Mouse (Mus musculus): ENCODE data around the gene Gm525. TPM values are rescaled to one million over a fixed set of nuclear protein-coding genes. Genes with fewer than 3 reads are reported as not detected.
"Not testable (repeated sequence)": the region's sequence is repeated elsewhere in the genome, so short reads cannot be mapped to it uniquely, and the experiment has no call there.

Gm525 gene
- total RNA-seq, 2 experiments from 2014 or later: not detected

DNA sequence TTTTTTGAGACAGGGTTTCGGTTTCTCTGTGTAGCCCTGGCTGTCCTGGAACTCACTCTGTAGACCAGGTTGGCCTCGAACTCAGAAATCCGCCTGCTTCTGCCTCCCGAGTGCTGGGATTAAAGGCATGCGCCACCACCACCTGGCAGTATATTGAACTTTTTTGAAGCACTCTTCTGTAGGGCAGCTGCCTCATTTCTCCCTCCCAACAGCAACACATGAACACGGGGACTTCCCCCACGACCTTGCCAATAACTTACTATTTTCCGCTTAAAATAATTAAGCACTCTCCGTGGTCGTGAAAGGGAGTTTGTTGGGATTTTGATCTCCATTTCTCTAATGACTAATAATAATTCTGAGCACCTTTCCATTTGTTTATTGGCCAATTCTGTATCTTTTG lies 23.7 kb downstream of the Gm525 start:
- DNase-seq: not testable (repeated sequence)

DNA sequence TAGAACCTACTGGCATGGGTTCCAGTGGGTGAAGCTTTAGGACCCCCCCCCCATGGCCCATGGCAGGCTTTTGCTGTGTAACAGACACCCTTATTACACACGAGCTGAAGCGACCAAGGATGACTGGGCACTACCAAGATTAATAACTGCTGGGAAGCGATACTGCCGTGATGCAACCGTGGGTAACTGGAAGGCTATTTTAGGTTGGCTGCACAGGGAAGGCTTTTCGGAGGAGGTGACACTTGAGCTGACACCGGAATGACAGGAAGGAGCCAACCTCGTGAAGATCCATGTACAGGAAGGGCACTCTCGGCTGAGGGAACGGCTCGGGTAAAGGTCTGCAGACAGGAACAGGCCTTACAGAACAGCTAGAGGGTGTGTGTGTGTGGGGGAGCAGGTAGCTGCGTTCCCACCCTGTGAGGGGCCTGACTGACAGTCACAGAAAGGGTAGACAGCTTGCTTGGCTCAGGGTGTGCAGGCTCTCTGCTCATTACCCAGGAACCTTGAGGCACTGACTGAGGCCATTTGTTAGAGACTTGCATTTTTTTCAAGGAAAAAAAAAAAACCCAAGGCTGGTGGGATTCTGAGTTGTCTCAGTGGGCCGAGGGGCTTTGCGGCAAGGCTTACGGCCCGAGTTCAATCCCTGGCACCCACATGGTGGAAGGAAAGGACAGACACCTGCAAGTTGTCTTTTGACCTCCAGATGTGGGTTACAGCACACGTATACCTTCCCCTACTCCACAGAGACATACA lies 24.6 kb downstream of the Gm525 start:
- DNase-seq: peak in 1 of 2 experiments; percentile 48

DNA sequence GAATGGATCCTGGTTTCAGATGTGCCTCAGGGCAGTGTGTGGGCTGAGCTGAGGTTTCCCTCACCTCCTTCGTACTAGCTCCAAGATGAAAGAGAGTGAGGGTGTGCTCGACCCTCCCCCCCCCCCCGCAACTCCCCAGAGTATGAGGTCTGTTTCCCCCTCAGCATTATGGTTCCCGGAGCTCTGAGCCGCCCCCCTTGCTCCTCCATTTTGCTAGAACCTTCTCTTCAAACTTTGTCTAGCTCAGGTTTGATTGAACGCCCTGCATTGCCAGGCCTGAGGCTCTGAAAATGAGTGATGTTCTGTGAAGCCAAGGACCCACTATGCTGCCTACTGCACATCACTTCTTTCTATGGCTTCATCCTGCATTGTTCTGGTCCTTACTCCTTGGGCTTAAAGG lies 25.3 kb downstream of the Gm525 start:
- no peak for DNase-seq

DNA sequence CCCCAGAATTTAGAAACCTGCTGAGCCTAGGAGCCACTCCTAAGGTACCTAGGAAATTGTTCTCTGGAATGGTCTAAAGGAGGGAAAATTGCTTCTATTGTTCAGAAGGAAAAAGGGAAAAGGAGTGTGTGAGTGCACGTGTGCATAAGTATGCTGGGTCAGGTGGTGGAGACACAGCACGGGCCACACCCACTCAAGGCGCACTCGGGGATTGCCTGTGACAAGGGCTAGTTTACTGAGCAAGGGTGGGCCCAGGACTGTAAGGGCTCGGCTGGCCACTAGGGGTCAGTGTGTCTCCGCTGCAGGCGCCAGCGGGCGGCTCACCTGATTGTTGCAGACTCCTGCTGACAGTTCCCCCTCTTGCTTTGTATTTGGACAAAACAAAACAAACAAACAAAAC lies 26.8 kb downstream of the Gm525 start:
- DNase-seq: peak; percentile 91 to 92

DNA sequence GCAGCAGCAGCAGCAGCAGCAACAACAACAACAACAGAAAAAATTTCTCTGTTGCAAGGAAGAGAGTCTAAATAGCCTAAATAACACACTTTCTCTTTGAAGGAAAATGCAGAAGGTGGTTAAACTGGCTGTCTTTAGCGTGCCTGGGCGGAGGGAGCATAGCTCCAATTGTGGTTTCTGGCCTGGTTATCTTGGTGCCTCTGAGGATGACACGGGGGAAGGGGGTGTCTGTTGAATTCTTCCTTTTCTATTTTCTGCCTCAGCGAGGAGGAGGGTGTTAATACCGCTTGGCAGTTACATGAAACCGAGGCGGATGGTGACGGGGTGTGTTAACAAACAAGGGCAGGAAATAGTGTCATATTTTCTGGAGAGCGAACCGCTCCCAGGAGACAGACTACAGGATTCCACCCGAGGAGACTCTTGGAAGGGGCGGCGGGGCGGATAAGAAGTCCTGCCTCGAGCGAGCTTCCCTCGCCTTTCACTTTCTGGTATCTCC lies 27.2 kb downstream of the Gm525 start:
- DNase-seq: peak; percentile 56 to 71

DNA sequence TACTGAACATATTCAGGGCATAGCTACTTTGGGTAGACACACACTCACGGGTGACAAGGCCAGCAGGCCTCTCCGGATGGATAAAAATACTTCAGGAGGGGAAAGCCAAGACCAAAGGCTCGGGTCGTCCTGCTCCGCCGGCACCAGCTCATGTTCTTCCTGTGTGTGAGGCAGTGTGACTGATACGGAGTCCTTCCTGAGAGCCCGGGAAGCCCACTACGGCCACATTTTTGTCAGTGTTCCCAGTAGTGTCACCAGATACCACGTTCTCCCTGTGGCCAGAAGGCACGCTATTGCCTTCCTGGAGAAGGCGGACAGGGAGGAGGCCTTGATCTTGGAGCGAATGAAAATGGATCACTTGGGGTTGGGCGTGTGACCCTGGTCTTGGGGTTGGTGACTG lies 29.5 kb downstream of the Gm525 start:
- peak; percentile 24 to 30 for DNase-seq

DNA sequence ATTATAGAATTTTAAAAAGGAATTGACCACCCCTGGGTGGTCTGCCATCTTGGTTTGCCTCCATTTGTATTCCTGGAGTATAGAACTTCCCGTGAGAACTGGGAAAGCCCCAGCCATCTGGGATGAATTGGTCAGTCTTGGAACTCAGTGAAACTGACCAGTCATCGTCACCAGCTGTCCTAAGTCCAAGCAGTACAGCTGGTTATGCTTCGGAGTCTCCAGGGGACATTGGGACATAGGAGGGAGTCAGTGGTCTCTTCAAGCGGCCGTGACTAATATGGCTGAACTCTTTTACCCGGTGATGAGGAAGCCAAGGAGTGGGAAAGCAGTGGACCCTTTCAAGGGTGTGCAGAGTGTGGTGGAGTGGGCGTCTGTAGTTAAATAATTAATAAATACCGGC lies 31.6 kb downstream of the Gm525 start:
- DNase-seq: no peak

DNA sequence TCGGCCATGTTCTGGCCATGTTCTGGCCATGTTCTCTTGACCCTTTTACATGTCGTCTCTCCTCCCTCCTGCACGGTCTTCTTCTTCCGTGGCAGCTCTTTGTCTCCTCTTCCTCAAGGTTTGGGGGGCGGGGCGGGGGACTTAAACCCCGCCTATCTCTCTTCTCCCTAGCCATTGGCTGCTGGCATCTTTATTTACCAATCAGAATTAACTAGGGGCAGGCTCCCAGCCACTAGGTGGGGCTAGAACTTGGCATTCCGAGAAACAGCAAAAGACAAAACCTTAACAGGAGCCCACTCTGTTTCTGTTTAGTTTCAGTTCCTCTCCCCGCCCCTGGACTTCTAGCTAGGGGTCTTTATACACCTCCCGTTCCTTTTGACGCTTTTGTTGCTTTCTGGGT lies 32.2 kb downstream of the Gm525 start:
- no peak for DNase-seq

DNA sequence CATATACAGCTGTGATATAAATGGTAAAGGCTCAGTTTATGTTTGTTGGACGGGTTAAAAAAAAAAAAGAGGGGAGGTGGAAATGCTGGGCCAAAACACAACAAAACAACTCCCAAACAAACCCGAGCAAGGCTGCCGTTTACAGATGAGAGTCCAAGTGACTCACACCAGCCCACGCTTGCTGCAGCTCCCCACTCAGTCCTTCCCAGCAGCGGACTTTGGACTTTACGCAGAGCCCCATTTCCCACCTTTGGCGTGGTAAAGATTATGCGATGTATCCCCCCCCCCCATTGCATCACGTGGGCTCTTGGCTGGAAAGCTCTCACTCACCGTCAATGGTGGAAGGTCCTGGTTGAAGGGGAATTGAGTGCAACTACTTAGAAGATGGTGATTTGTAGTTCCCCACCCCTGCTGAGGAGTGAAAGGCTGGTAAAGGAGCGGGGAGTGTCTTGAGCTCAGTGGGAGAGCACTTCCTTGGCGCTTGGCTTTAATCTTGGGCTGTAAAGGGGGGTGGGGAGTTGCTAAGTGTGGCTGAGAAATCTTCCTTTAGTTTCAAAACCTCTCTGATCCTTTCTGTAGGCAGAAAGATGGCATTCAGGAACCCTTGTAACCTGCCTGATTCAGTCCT lies 33.7 kb downstream of the Gm525 start:
- DNase-seq: no peak

DNA sequence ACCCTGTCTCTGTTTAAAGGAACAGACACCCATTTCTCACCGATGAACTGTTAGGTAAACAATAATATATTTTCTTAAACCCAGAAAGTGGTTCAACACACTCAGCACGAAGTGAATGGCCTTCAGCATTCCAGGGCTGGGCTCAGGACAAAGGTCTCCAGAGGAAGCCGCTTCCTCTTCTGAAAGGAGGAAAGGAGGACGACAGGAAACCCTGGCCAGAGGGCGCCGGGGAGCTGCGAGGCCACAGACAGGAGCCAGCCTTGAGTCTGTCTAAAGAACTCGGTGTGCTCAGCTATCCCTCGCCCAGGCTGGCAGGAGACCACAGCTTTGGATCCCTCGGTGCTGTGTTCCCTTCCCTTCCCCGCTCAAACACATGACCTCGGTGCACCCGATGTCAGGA lies 50.8 kb downstream of the Gm525 start:
- peak; percentile 60 to 69 for DNase-seq

DNA sequence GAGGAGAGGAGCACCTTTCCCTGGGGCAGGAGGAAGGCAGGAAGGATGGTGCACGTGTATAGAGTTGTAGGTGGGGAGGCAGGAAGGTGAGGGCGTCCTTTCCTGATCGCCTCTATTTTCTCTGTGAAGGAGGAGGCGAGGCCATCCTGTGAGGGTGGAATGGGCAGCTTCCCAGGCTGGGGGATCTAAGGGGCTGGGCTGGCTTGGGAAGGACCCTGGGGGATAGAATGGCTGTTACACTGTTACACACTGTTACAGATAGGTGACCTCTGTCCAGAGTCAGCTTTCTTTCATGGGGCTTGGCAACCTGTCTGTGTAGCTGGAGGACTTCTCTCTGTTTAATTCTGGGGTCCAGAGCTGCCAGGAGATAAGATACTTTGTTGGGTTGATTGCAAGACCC lies 57.2 kb downstream of the Gm525 start:
- no peak for DNase-seq

DNA sequence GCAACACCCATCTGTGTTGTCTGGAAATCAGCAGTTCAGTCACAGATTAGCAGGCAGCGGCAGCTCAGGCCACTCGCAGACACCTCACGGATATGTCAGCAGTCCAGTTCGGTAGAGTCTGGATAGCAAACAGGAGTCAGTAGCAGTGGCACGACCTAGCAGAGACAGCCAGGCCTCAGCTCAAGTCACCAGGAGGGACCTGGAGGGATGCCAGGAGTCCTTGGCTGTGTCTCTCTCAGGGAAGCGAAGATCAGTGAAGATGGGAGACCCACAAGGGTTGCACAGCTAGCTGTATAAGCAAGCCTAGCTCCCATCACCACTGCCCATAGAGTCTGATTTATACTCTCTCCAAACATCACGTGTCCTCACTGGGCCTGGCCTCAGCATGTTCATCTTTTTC lies 58.8 kb downstream of the Gm525 start:
- peak; percentile 63 for DNase-seq

DNA sequence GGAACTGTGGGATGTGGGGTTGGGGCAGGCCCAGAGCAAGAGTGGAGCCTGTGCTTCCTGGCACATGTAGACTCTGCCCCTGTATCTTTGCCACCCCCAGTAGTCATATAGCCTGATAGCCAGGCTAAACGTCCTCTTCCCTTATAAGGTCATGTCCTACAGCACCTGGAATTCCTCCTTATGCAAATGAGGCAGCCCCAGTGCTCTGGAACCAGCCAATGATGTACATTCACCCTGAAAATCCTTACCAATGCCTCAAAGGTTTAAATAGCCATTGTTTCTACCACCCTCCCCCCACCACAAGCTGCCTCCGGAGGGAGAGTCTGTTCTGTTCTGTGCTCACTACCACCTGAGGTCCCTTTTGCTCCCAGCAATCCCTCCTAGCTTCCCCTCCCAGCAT lies 60.6 kb downstream of the Gm525 start:
- no peak for DNase-seq

DNA sequence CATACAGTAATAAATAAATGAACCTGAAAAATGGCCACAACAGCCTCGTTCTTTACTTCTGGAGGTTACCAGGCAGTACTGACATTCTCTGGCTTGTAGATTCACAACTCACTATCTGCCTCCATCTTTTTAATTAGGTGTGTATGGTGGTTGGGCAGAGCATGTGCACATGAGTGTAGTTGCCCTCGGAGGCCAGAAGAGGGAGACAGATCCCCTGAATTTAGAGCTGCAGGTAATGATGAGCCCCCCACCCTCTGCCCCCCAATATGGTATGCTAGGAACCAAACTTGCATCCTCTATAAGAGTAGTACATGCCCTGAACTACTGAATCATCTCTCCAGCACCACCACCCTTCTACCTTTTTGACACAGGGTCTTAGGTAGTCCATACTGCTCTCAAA lies 64.3 kb downstream of the Gm525 start:
- DNase-seq: no peak

Other genes starting within 250 kb of the Gm525 start
- gene Akap1, start 209.3 kb upstream of the Gm525 start, total RNA-seq (2021): 100 to 1,000 TPM; 107 to 114 TPM
- gene Scpep1, start 118.4 kb upstream of the Gm525 start, total RNA-seq (2021): 100 to 1,000 TPM; 178 to 288 TPM
- gene Elobl, start 106.9 kb upstream of the Gm525 start, total RNA-seq (2021): not detected
- 10 to 100 TPM; 10.2 to 10.7 TPM for gene Coil, start 103.6 kb upstream of the Gm525 start, total RNA-seq (2021)
- 100 to 1,000 TPM; 146 to 165 TPM for gene Trim25, start 74.5 kb upstream of the Gm525 start, total RNA-seq (2021)
- gene Dgke, start 7.0 kb upstream of the Gm525 start, total RNA-seq (2021): 10 to 100 TPM; 12.1 to 17.3 TPM
- gene Nog, start 228.5 kb downstream of the Gm525 start, total RNA-seq (2021): under 1 TPM; 0.16 to 0.60 TPM

Measured in adrenal gland, postnatal 36 days (tissue).